Mouse (Mus musculus): ENCODE results near the gene Plac1. TPM values are rescaled to one million over a fixed set of nuclear protein-coding genes. Genes with fewer than 3 reads are reported as not detected.

Plac1 gene
- polyA plus RNA-seq, 1 experiment from 2014 or later = 0.44 TPM

GRCm38 (mm10) chrX:53052652-53053500 lies 187.0 kb downstream of the Plac1 start:
- no peak overlapping the region for H3K27ac ChIP-seq
- H3K4me1 ChIP-seq = no peaks in the 10 kb centered on the region; the same call in 1 of the 2 replicates
- no peak for ATAC-seq (replicated peaks)
- no peak overlapping the region for H3K4me3 ChIP-seq
- no peaks in the 10 kb centered on the region for H3K9me3 ChIP-seq
- H3K27me3 ChIP-seq (replicated peaks) = peaks cover 2% of the 10 kb centered on the region; the same call in 1 of the 2 replicates
- no peaks in the 10 kb centered on the region for H3K36me3 ChIP-seq (replicated peaks)
- H3K4me2 ChIP-seq = peak overlapping the region; percentile 8; the same call in 1 of the 2 replicates
- WGBS = 20% methylated on average over 13 of the region's 13 CpGs
- H3K9ac ChIP-seq = no peak overlapping the region

GRCm38 (mm10) chrX:53050353-53050752 lies 189.6 kb downstream of the Plac1 start:
- Histone ChIP-seq H3K36me3 (replicated peaks) (no peaks in the 10 kb centered on the region), H3K27ac (no peak overlapping the region), H3K9me3 (no peaks in the 10 kb centered on the region), H3K9ac (no peak overlapping the region), H3K4me2 (peak overlapping the region; percentile 38), H3K4me3 (no peak overlapping the region), H3K4me1 (no peaks in the 10 kb centered on the region; the same call in 1 of the 2 replicates), H3K27me3 (replicated peaks) (no peaks in the 10 kb centered on the region; the same call in 1 of the 2 replicates)
- 24% methylated on average over 9 of the region's 9 CpGs for WGBS
- no peak for ATAC-seq (replicated peaks)

- H3K4me1 ChIP-seq = no peaks in the 10 kb centered on the region; the same call in 1 of the 2 replicates
- H3K4me3 ChIP-seq = no peak overlapping the region
- H3K9ac ChIP-seq = no peak overlapping the region
- H3K9me3 ChIP-seq = no peaks in the 10 kb centered on the region
- no peaks in the 10 kb centered on the region; the same call in 1 of the 2 replicates for H3K27me3 ChIP-seq (replicated peaks)
- no peak overlapping the region for H3K27ac ChIP-seq
- no peaks in the 10 kb centered on the region for H3K36me3 ChIP-seq (replicated peaks)
- 37% methylated on average over 4 of the region's 4 CpGs for WGBS
- no peak for ATAC-seq (replicated peaks)
- no peak overlapping the region for H3K4me2 ChIP-seq
Observed at GRCm38 (mm10) chrX:53049196-53049595, 190.7 kb downstream of the Plac1 start.

- no peaks in the 10 kb centered on the region for H3K9me3 ChIP-seq
- no peak overlapping the region for H3K4me3 ChIP-seq
- H3K36me3 ChIP-seq (replicated peaks) = no peaks in the 10 kb centered on the region
- H3K4me2 ChIP-seq = no peak overlapping the region
- no peak overlapping the region for H3K27ac ChIP-seq
- H3K9ac ChIP-seq = no peak overlapping the region
- H3K27me3 ChIP-seq (replicated peaks) = no peaks in the 10 kb centered on the region
- no peaks in the 10 kb centered on the region; the same call in 1 of the 2 replicates for H3K4me1 ChIP-seq
- WGBS = 73% methylated on average over 2 of the region's 2 CpGs
- ATAC-seq (replicated peaks) = no peak
Observed at GRCm38 (mm10) chrX:53046911-53047310, 193.0 kb downstream of the Plac1 start.

- H3K27ac ChIP-seq = no peak overlapping the region
Observed at GRCm38 (mm10) chrX:53046033-53046432, 193.9 kb downstream of the Plac1 start.

GRCm38 (mm10) chrX:53045187-53045903 lies 194.6 kb downstream of the Plac1 start:
- no peaks in the 10 kb centered on the region for H3K27me3 ChIP-seq (replicated peaks)
- H3K9me3 ChIP-seq = no peaks in the 10 kb centered on the region
- WGBS = 52% methylated on average over 10 of the region's 10 CpGs
- no peak overlapping the region for H3K9ac ChIP-seq
- no peak for ATAC-seq (replicated peaks)
- no peak overlapping the region for H3K27ac ChIP-seq
- H3K36me3 ChIP-seq (replicated peaks) = no peaks in the 10 kb centered on the region
- no peak overlapping the region for H3K4me3 ChIP-seq
- H3K4me2 ChIP-seq = no peak overlapping the region
- H3K4me1 ChIP-seq = no peaks in the 10 kb centered on the region; the same call in 1 of the 2 replicates

More at GRCm38 (mm10) chrX:53046033-53046432, 193.9 kb downstream of the Plac1 start:
- H3K4me3 ChIP-seq = no peak overlapping the region
- no peak for ATAC-seq (replicated peaks)
- H3K4me1 ChIP-seq = no peaks in the 10 kb centered on the region; the same call in 1 of the 2 replicates
- no peaks in the 10 kb centered on the region for H3K36me3 ChIP-seq (replicated peaks)
- no peak overlapping the region for H3K9ac ChIP-seq
- H3K9me3 ChIP-seq = no peaks in the 10 kb centered on the region
- H3K4me2 ChIP-seq = no peak overlapping the region
- no peaks in the 10 kb centered on the region for H3K27me3 ChIP-seq (replicated peaks)
- 74% methylated on average over 4 of the region's 4 CpGs for WGBS

- H3K4me2 ChIP-seq = no peak overlapping the region
- H3K27me3 ChIP-seq (replicated peaks) = no peaks in the 10 kb centered on the region
- H3K27ac ChIP-seq = no peak overlapping the region
- no peak for ATAC-seq (replicated peaks)
- no peak overlapping the region for H3K4me3 ChIP-seq
- no peaks in the 10 kb centered on the region for H3K9me3 ChIP-seq
- no peaks in the 10 kb centered on the region for H3K4me1 ChIP-seq
- 80% methylated on average over 6 of the region's 6 CpGs for WGBS
- H3K36me3 ChIP-seq (replicated peaks) = no peaks in the 10 kb centered on the region
- no peak overlapping the region for H3K9ac ChIP-seq
Observed at GRCm38 (mm10) chrX:53041006-53041405, 198.9 kb downstream of the Plac1 start.

GRCm38 (mm10) chrX:53040138-53040537 lies 199.8 kb downstream of the Plac1 start:
- Histone ChIP-seq H3K4me1 (no peaks in the 10 kb centered on the region), H3K4me2 (no peak overlapping the region), H3K36me3 (replicated peaks) (no peaks in the 10 kb centered on the region), H3K9ac (no peak overlapping the region), H3K4me3 (no peak overlapping the region), H3K27ac (no peak overlapping the region), H3K27me3 (replicated peaks) (no peaks in the 10 kb centered on the region), H3K9me3 (no peaks in the 10 kb centered on the region)
- no peak for ATAC-seq (replicated peaks)
- WGBS = 93% methylated on average over 6 of the region's 6 CpGs

- H3K4me2 ChIP-seq = no peak overlapping the region
- WGBS = 60% methylated on average over 5 of the region's 5 CpGs
Observed at GRCm38 (mm10) chrX:53039651-53040050, 200.3 kb downstream of the Plac1 start.

GRCm38 (mm10) chrX:53038194-53038593 lies 201.7 kb downstream of the Plac1 start:
- Histone ChIP-seq H3K9ac (no peak overlapping the region), H3K36me3 (replicated peaks) (no peaks in the 10 kb centered on the region), H3K9me3 (no peaks in the 10 kb centered on the region), H3K4me1 (no peaks in the 10 kb centered on the region), H3K4me2 (no peak overlapping the region), H3K4me3 (no peak overlapping the region), H3K27me3 (replicated peaks) (no peaks in the 10 kb centered on the region), H3K27ac (no peak overlapping the region)
- WGBS = 89% methylated on average over 4 of the region's 4 CpGs
- ATAC-seq (replicated peaks) = no peak

More at GRCm38 (mm10) chrX:53039651-53040050, 200.3 kb downstream of the Plac1 start:
- no peaks in the 10 kb centered on the region for H3K27me3 ChIP-seq (replicated peaks)
- H3K4me3 ChIP-seq = no peak overlapping the region
- no peak for ATAC-seq (replicated peaks)
- no peaks in the 10 kb centered on the region for H3K4me1 ChIP-seq
- no peaks in the 10 kb centered on the region for H3K9me3 ChIP-seq
- H3K9ac ChIP-seq = no peak overlapping the region
- no peak overlapping the region for H3K27ac ChIP-seq
- no peaks in the 10 kb centered on the region for H3K36me3 ChIP-seq (replicated peaks)

GRCm38 (mm10) chrX:53029559-53029958 lies 210.4 kb downstream of the Plac1 start:
- Histone ChIP-seq H3K4me1 (no peaks in the 10 kb centered on the region), H3K36me3 (replicated peaks) (no peaks in the 10 kb centered on the region), H3K4me3 (no peak overlapping the region), H3K9ac (no peak overlapping the region), H3K4me2 (no peak overlapping the region), H3K27ac (no peak overlapping the region), H3K27me3 (replicated peaks) (no peaks in the 10 kb centered on the region), H3K9me3 (no peaks in the 10 kb centered on the region)
- no peak for ATAC-seq (replicated peaks)
- WGBS = 83% methylated on average over 5 of the region's 5 CpGs

GRCm38 (mm10) chrX:53025471-53026223 lies 214.3 kb downstream of the Plac1 start:
- H3K4me2 ChIP-seq = no peak overlapping the region
- no peak overlapping the region for H3K4me3 ChIP-seq
- ATAC-seq (replicated peaks) = no peak
- H3K27me3 ChIP-seq (replicated peaks) = no peaks in the 10 kb centered on the region
- no peaks in the 10 kb centered on the region for H3K4me1 ChIP-seq
- H3K27ac ChIP-seq = no peak overlapping the region
- H3K36me3 ChIP-seq (replicated peaks) = no peaks in the 10 kb centered on the region
- H3K9me3 ChIP-seq = no peaks in the 10 kb centered on the region
- H3K9ac ChIP-seq = no peak overlapping the region
- WGBS = 70% methylated on average over 11 of the region's 11 CpGs
